Mouse (Mus musculus) small intestine, adult 2 months (tissue): ENCODE measurements around the gene Gm6871.

Experiments
- CTCF ChIP-seq: fragments of 200-500 bp; IDR thresholded peaks from 2 replicates; pipeline ENCODE4 v1.5.1; 2012; ENCODE audit warnings: low read depth, mild to moderate bottlenecking, control low read depth, inconsistent platforms, low read length, moderate library complexity, mixed read lengths; ENCODE audit not compliant: insufficient replicate concordance, insufficient read length; ENCODE audit errors: extremely low read depth
- POLR2A ChIP-seq: fragments of 200-500 bp; IDR thresholded peaks from 2 replicates; pipeline ENCODE4 v1.6.1; 2012; ENCODE audit warnings: low read depth, mild to moderate bottlenecking, control low read depth, inconsistent platforms, low read length, moderate library complexity

DNA sequence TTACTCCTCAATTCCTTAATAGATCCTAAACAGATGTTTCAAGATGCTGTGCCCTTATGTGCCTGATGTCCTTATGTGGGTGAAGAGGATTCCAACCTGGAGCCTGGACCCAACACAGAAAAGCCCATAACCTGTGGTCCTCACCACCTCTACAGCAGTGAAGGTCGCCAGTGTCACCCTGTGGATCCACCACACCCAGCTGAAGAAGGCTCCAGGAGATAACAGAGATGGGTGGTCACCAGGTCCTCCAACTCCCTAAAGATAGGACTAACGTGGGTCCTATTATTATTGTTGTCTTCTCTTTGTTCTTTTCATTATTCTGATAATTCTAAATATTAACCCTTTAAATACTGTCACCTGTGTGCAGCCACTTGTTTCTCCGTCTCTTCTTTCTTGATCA, 38.2 kb upstream of the Gm6871 start:
- TF ChIP-seq CTCF (no peak), POLR2A (no peak)
